Mouse (Mus musculus) lung, embryonic 14.5 days (tissue): ENCODE results near the gene Gabbr2. TPM values are rescaled to one million over a fixed set of nuclear protein-coding genes. Genes with fewer than 3 reads are reported as not detected.

Source experiments
- ATAC-seq: fragments of 200-750 bp; cut with Nextera tagmentation; 2 replicates; pipeline ENCODE4 v1.8.0; 2017; ENCODE audit warnings: mild to moderate bottlenecking, moderate TSS enrichment, moderate library complexity; ENCODE audit not compliant: insufficient read depth
- DNase-seq: peaks from one replicate; pipeline ENCODE4 v3.0.0-alpha.2; 2015
- H3K27ac ChIP-seq: fragments of 300-500 bp; sonication (generic); 2 replicates; pipeline ENCODE4 v1.5.1; 2014; ENCODE audit warnings: low read depth, mild to moderate bottlenecking, moderate library complexity
- H3K27me3 ChIP-seq: fragments of 300-500 bp; sonication (generic); 2 replicates; pipeline ENCODE4 v1.6.1; 2014; ENCODE audit warnings: low read length, control low read depth; ENCODE audit not compliant: insufficient read depth
- H3K36me3 ChIP-seq: fragments of 300-500 bp; sonication (generic); 2 replicates; pipeline ENCODE4 v1.6.1; 2014; ENCODE audit warnings: control low read depth; ENCODE audit not compliant: insufficient read depth
- H3K4me1 ChIP-seq: fragments of 300-500 bp; sonication (generic); 2 replicates; pipeline ENCODE4 v1.6.1; 2014; ENCODE audit warnings: antibody characterized with exemption, control low read depth; ENCODE audit not compliant: insufficient read depth
- H3K4me2 ChIP-seq: fragments of 300-500 bp; sonication (generic); 2 replicates; pipeline ENCODE4 v1.6.1; 2014; ENCODE audit warnings: mild to moderate bottlenecking
- H3K4me3 ChIP-seq: fragments of 300-500 bp; sonication (generic); 2 replicates; pipeline ENCODE4 v1.5.1; 2014; ENCODE audit warnings: low read depth, low read length
- H3K9ac ChIP-seq: fragments of 300-500 bp; sonication (generic); 2 replicates; pipeline ENCODE4 v1.6.1; 2014
- H3K9me3 ChIP-seq: fragments of 300-500 bp; sonication (generic); 2 replicates; pipeline ENCODE4 v1.6.1; 2016; ENCODE audit warnings: low read depth, low read length, control low read depth
- CTCF ChIP-seq: IDR thresholded peaks from 2 replicates; pipeline ENCODE4 v1.5.1; 2016; ENCODE audit warnings: antibody characterized with exemption, low read depth
- WGBS: fragments of 180-500 bp; shearing (Covaris S2); extraction: QIAGEN DNeasy Blood & Tissue Kit; methylation state at CpG from one replicate; pipeline ENCODE4 v1.1.7; 2014; 5-methylcytosine and 5-hydroxymethylcytosine counted together
- polyA plus RNA-seq: library from polyadenylated mRNA; unstranded; fragments of >200 nt; fragmentation: Nextera tagmentation; extraction: Ambion mirVana; gene quantifications from 2 replicates; pipeline ENCODE4 v1.2.1, GENCODE M21; 2014

The Gabbr2 gene
- polyA plus RNA-seq, 1 experiment from 2014 or later: not detected

- Histone ChIP-seq H3K4me3 (no peak overlapping the region), H3K9ac (no peak overlapping the region), H3K9me3 (no peaks in the 10 kb centered on the region), H3K4me1 (no peaks in the 10 kb centered on the region), H3K4me2 (no peak overlapping the region), H3K27ac (no peak overlapping the region), H3K27me3 (no peaks in the 10 kb centered on the region), H3K36me3 (no peaks in the 10 kb centered on the region)
- DNase-seq (no peak), ATAC-seq (no peak)
- no peak for TF ChIP-seq CTCF
- WGBS: 55% methylated on average over 4 of the region's 4 CpGs
These were observed 315.7 kb downstream of the Gabbr2 start for GRCm38 (mm10) chr4:46675992-46676391.

DNA sequence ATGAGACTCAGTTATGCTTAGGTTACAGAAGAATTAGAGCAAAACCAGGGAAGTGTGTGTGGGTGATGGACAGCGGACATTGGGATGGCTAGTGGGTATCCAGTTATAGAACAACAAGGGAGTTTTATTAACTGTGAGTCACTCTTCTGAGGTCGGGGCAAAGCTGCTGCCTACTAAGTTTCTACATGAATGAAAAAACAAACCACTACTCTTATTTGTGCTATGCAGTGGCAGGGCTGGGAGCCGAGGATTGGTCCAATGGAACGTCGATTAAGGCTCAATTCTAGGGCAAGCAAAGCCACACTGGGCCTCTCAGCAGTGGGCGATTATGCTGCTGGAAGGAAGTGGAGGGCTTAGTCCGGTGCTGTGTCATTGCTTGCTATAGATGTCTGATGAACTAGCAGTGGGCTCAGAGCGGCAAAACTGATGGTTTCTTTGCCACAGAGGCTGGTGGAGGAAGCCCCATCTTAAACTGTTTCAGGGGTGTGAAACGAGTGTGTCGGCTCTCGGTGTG is 316.3 kb downstream of the Gabbr2 start:
- no peak for DNase-seq
- H3K4me1 ChIP-seq: no peaks in the 10 kb centered on the region

DNA sequence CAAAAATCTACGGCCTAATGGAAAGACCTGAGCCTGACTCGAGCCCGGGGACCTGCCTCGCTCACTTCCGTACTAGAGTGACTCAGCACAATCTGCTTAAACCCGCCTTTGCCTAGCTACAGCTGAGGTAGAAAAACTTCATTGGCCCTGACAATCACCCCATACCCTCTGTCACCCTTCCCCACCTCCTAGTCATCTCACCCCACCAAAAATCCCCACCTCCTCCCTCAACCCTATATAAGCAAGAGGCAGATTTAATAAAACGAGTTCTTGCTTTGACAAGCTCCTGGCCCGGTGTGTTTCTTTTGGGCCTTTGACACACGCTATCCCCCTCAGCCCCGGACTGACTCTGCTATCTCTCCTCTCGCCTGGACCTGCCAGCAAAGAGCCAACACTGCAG is 323.1 kb downstream of the Gabbr2 start:
- Histone ChIP-seq H3K9ac (no peak overlapping the region), H3K36me3 (no peaks in the 10 kb centered on the region), H3K4me2 (no peak overlapping the region), H3K4me1 (peaks cover 8% of the 10 kb centered on the region), H3K27ac (no peak overlapping the region), H3K27me3 (no peaks in the 10 kb centered on the region), H3K4me3 (no peak overlapping the region), H3K9me3 (no peaks in the 10 kb centered on the region)
- DNase-seq: no peak
- ATAC-seq: no peak
- no peak for TF ChIP-seq CTCF
- 58% methylated on average over 11 of the region's 11 CpGs for WGBS

More for the DNA sequence above, 316.3 kb downstream of the Gabbr2 start:
- no peak for ATAC-seq
- no peaks in the 10 kb centered on the region for H3K27me3 ChIP-seq
- H3K27ac ChIP-seq: no peak overlapping the region
- H3K9ac ChIP-seq: no peak overlapping the region
- H3K9me3 ChIP-seq: no peaks in the 10 kb centered on the region
- H3K36me3 ChIP-seq: no peaks in the 10 kb centered on the region
- no peak for TF ChIP-seq CTCF
- H3K4me2 ChIP-seq: no peak overlapping the region
- no peak overlapping the region for H3K4me3 ChIP-seq
- WGBS: 73% methylated on average over 11 of the region's 11 CpGs

DNA sequence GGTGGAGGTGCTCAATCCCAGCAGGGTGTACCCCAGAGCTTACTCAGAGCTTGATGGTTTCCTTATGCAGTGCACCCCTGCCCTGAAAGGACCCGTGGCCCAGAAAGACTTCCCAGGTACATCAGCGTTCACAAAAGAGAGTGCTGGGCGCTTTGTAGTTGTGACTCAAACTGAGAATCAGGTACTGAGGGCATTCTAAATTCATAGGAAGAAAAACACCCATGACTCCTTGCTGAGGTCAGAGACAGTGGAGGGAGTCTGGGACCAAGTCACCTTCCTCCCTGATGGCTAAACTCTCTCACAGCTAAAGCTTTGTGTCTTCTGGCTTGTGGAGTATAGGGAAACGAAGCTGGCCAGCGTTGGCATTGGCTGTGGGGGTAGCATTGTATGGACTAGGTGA is 325.3 kb downstream of the Gabbr2 start:
- Histone ChIP-seq H3K27me3 (no peaks in the 10 kb centered on the region), H3K4me3 (no peak overlapping the region), H3K9ac (no peak overlapping the region), H3K9me3 (no peaks in the 10 kb centered on the region), H3K27ac (no peak overlapping the region), H3K4me1 (peaks cover 8% of the 10 kb centered on the region), H3K4me2 (no peak overlapping the region), H3K36me3 (no peaks in the 10 kb centered on the region)
- 64% methylated on average over 5 of the region's 5 CpGs for WGBS
- no peak for TF ChIP-seq CTCF
- ATAC-seq (no peak), DNase-seq (no peak)

GRCm38 (mm10) chr4:46665371-46665774 is 326.3 kb downstream of the Gabbr2 start:
- Histone ChIP-seq H3K27ac (no peak overlapping the region), H3K4me3 (no peak overlapping the region), H3K36me3 (no peaks in the 10 kb centered on the region), H3K4me1 (peaks cover 8% of the 10 kb centered on the region), H3K27me3 (no peaks in the 10 kb centered on the region), H3K4me2 (peak overlapping the region; percentile 76; the same call in 1 of the 2 replicates), H3K9me3 (no peaks in the 10 kb centered on the region), H3K9ac (no peak overlapping the region)
- DNase-seq: peak; percentile 60
- TF ChIP-seq CTCF: peak; percentile 50
- peak; percentile 9; the same call in 1 of the 2 replicates for ATAC-seq
- WGBS: 2% methylated on average over 8 of the region's 8 CpGs

DNA sequence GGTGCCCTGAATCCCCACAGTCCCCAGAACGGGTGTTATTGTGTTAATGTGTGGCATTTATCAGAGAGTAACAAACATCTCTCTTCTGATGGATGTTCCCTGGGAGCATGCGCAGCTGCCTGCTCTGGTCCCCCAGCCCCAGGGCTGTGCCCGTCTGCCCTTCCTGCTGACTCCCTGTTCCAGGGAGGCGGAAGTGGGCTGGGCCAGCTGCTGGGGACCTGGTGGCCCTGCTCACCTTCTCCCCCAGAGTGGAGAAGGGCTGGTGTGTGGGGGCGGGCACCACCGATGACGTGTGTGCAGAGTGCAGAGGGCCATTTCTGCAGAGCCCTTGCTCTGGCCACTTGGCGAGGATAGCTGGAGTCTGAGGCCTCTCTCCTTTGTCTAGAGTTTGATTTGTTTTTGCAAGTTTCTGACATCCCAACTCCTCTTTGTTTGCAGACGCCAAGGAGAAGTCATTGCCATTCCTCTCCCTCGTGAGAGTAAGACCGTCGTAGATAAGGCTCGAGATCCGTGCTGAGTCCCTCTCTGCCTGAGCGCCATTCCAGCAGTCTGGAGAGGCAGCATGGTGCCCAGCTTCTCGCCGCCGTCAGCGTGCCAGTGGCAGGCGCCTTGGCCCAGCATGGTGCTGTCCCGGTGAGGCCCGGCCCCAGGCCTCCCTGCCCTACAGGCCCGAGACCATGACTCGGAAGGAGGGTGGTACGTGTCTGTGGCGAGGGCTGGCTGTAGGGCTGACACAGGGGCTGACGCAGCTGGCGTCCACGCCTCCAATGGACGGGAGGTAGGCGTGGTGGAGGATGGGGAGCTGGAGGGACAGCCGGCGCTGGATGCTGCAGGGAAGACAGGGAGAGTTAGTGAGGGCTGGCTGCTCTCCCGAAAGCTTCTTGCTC is 327.3 kb downstream of the Gabbr2 start:
- peak overlapping the region; percentile 86 for H3K27ac ChIP-seq
- DNase-seq (peak; percentile 87), ATAC-seq (peak; percentile 95)
- peaks cover 8% of the 10 kb centered on the region for H3K4me1 ChIP-seq
- TF ChIP-seq CTCF: no peak
- H3K4me2 ChIP-seq: peak overlapping the region; percentile 76
- WGBS: 3% methylated on average over 34 of the region's 34 CpGs
- H3K9me3 ChIP-seq: no peaks in the 10 kb centered on the region
- no peaks in the 10 kb centered on the region for H3K27me3 ChIP-seq
- peak overlapping the region; percentile 37 for H3K4me3 ChIP-seq
- peak overlapping the region; percentile 70 for H3K9ac ChIP-seq
- no peaks in the 10 kb centered on the region for H3K36me3 ChIP-seq

DNA sequence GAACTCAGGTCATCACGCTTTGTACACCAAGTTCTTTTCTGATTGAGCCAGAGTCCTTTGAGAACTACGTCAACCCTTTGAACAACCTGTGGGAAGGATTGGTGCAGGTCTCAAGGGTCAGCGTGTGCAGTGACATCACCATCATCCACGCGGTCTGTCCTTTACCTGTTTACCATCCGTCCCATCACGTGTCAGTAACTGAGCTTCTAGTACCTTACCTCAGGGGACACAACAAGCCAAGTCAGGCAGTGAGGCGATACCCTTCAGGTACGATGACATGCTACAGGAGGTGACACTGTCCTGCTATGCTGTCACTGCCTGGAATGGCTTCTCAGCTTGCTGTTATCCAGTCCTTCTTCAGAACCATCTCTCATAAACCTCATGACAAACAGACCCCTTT is 330.2 kb downstream of the Gabbr2 start:
- Histone ChIP-seq H3K36me3 (no peaks in the 10 kb centered on the region), H3K4me2 (no peak overlapping the region), H3K9me3 (no peaks in the 10 kb centered on the region), H3K4me1 (peaks cover 8% of the 10 kb centered on the region), H3K4me3 (no peak overlapping the region), H3K9ac (no peak overlapping the region), H3K27ac (no peak overlapping the region), H3K27me3 (no peaks in the 10 kb centered on the region)
- WGBS: 72% methylated on average over 9 of the region's 9 CpGs
- ATAC-seq (no peak), DNase-seq (no peak)
- TF ChIP-seq CTCF: no peak
